Mouse (Mus musculus) left cerebral cortex, adult 2 months (tissue): ENCODE results near the gene Rhbdl1. TPM values are rescaled to one million over a fixed set of nuclear protein-coding genes. Genes with fewer than 3 reads are reported as not detected.

Experiments
- DNase-seq, 2 experiments: peaks; one replicate each; pipeline ENCODE4 v3.0.0; 2021 to 2022; ENCODE audit warnings: low spot score in 2 of 2, mixed read lengths in 1 of 2; ENCODE audit errors: extremely low spot score in 1 of 2
- H3K27ac ChIP-seq: fragments of 200-600 bp; 2 replicates; pipeline ENCODE4 v1.8.1; 2022
- H3K4me3 ChIP-seq: fragments of 200-600 bp; 2 replicates; pipeline ENCODE4 v1.8.1; 2022
- CTCF ChIP-seq: fragments of 200-600 bp; IDR thresholded peaks from 2 replicates; pipeline ENCODE4 v1.8.1; 2022; ENCODE audit warnings: antibody characterized with exemption, mild to moderate bottlenecking, moderate library complexity
- intact Hi-C: fragments of 180-260 bp; cut with DNase I; formaldehyde crosslinking; loops from one replicate; pipeline ENCODE4 v1.15.1; 2025
- microRNA-seq, 2 experiments: library from miRNA; unstranded; fragments of <30 nt; microRNA quantifications; one replicate each; pipeline ENCODE4 v1.2.0; 2021
- total RNA-seq, 2 experiments: library from RNA; stranded (reverse); gene quantifications; 2 replicates each; pipeline ENCODE4 v1.2.3; 2021

Gene Rhbdl1
- total RNA-seq, 2 experiments from 2014 or later = 36.3 to 39.6 TPM

- DNase-seq = peak in 1 of 2 experiments; percentile 70
- intact Hi-C loops = no loop called here
- Histone ChIP-seq H3K4me3 (peak within 1 kb of the TSS; percentile 53), H3K27ac (peak within 1 kb of the TSS; percentile 78)
- no peak for TF ChIP-seq CTCF
Observed at GRCm38 (mm10) chr17:25795609-25796092, 41.4 kb downstream of the Rhbdl1 start, which contains the start of gene AC134908.4. Gene AC134908.4, minus strand, starts transcription at chr17:25795659.

GRCm38 (mm10) chr17:25794998-25795397 is 42.1 kb downstream of the Rhbdl1 start:
- H3K4me3 ChIP-seq = peak overlapping the region; percentile 18
- DNase-seq = no peak
- TF ChIP-seq CTCF = no peak
- intact Hi-C loops = no loop called here
- peak overlapping the region; percentile 78 for H3K27ac ChIP-seq

GRCm38 (mm10) chr17:25794197-25794596 is 42.9 kb downstream of the Rhbdl1 start:
- DNase-seq = no peak
- H3K27ac ChIP-seq = 0 out of 2 replicates have a peak overlapping the region, but pooled peaks have one; percentile 78
- no peak for TF ChIP-seq CTCF

GRCm38 (mm10) chr17:25792615-25793014 is 44.5 kb downstream of the Rhbdl1 start, which contains the start of gene Fam173a:
Gene Fam173a, minus strand, starts transcription at chr17:25792901.
- peak; percentile 58 to 74 for DNase-seq
- Histone ChIP-seq H3K4me3 (peak within 1 kb of the TSS; percentile 89), H3K27ac (peak within 1 kb of the TSS; percentile 89)
- TF ChIP-seq CTCF = no peak
- intact Hi-C loops = no loop called here

More at GRCm38 (mm10) chr17:25794197-25794596, 42.9 kb downstream of the Rhbdl1 start:
- intact Hi-C loops = no loop called here
- H3K4me3 ChIP-seq = no peak overlapping the region

GRCm38 (mm10) chr17:25791843-25792527 is 45.1 kb downstream of the Rhbdl1 start:
- Histone ChIP-seq H3K27ac (peak overlapping the region; percentile 89), H3K4me3 (peak overlapping the region; percentile 89)
- intact Hi-C loops = no loop called here
- no peak for TF ChIP-seq CTCF
- peak; percentile 82 to 88 for DNase-seq

GRCm38 (mm10) chr17:25791320-25791842 is 45.7 kb downstream of the Rhbdl1 start:
- no peak for DNase-seq
- Histone ChIP-seq H3K27ac (peak overlapping the region; percentile 89), H3K4me3 (peak overlapping the region; percentile 89)
- no peak; the same call in 1 of the 2 replicates for TF ChIP-seq CTCF
- intact Hi-C loops = no loop called here

- DNase-seq = no peak
- Histone ChIP-seq H3K27ac (no peak overlapping the region), H3K4me3 (no peak overlapping the region)
- intact Hi-C loops = no loop called here
- TF ChIP-seq CTCF = no peak
Observed at GRCm38 (mm10) chr17:25786781-25787504, 50.2 kb downstream of the Rhbdl1 start.

GRCm38 (mm10) chr17:25786280-25786679 is 50.8 kb downstream of the Rhbdl1 start, which contains the start of gene Ccdc78:
Gene Ccdc78, plus strand, starts transcription at chr17:25786580.
- Histone ChIP-seq H3K27ac (peak within 1 kb of the TSS; percentile 94), H3K4me3 (peak within 1 kb of the TSS; percentile 74)
- no peak for DNase-seq
- no peak for TF ChIP-seq CTCF
- intact Hi-C loops = no loop called here

GRCm38 (mm10) chr17:25785281-25785745 is 51.8 kb downstream of the Rhbdl1 start, which contains the start of gene Haghl:
Gene Haghl, minus strand, starts transcription at chr17:25785673.
- Histone ChIP-seq H3K4me3 (peak within 1 kb of the TSS; percentile 74), H3K27ac (peak within 1 kb of the TSS; percentile 94)
- intact Hi-C loops = no loop called here
- no peak; the same call in 1 of the 2 replicates for TF ChIP-seq CTCF
- DNase-seq = peak; percentile 94 to 96

Small RNA genes within 50 kb of the gene (microRNA-seq; reads per million reads assigned to microRNA genes)
- 6.6 to 6.7 reads per million in 2 experiments for gene Mir3082

Other genes with a start within 250 kb of the Rhbdl1 start
- 100 to 1,000 TPM; 146 to 168 TPM for gene Gng13, start 120.1 kb downstream of the Rhbdl1 start, total RNA-seq
- gene Chtf18, start 109.9 kb downstream of the Rhbdl1 start, total RNA-seq = 1 to 10 TPM; 1.3 to 1.4 TPM
- gene Rpusd1, start 109.6 kb downstream of the Rhbdl1 start, total RNA-seq = 10 to 100 TPM; 55.6 to 57.4 TPM
- under 1 TPM; 0.45 to 0.47 TPM for gene Mslnl, start 101.3 kb downstream of the Rhbdl1 start, total RNA-seq
- gene Msln, start 82.9 kb downstream of the Rhbdl1 start, total RNA-seq = 1 to 10 TPM; 3.1 to 3.9 TPM
- 10 to 100 TPM; 32.4 to 33.2 TPM for gene Narfl, start 63.5 kb downstream of the Rhbdl1 start, total RNA-seq
- gene Haghl, start 51.6 kb downstream of the Rhbdl1 start, total RNA-seq = 100 to 1,000 TPM; 112 to 123 TPM
- gene Ccdc78, start 50.7 kb downstream of the Rhbdl1 start, total RNA-seq = not detected
- gene Fam173a, start 44.4 kb downstream of the Rhbdl1 start, total RNA-seq = 10 to 100 TPM; 84.9 to 85.1 TPM
- 1 to 10 TPM in 1 of 2 experiments, not detected in 1; 1.4 TPM for gene AC134908.4, start 41.6 kb downstream of the Rhbdl1 start, total RNA-seq
- 10 to 100 TPM; 72.3 to 88.2 TPM for gene Metrn, start 40.2 kb downstream of the Rhbdl1 start, total RNA-seq
- gene Fbxl16, start 28.2 kb downstream of the Rhbdl1 start, total RNA-seq = 100 to 1,000 TPM; 644 to 656 TPM
- gene Wdr24, start 13.7 kb downstream of the Rhbdl1 start, total RNA-seq = 10 to 100 TPM; 26.8 to 30.9 TPM
- gene Jmjd8, start 8.4 kb downstream of the Rhbdl1 start, total RNA-seq = 10 to 100 TPM; 55.1 to 55.6 TPM
- gene Stub1, start 3.9 kb downstream of the Rhbdl1 start, total RNA-seq = 100 to 1,000 TPM; 162 to 171 TPM
- 10 to 100 TPM; 23.0 to 25.1 TPM for gene Gm20683, start 4.5 kb upstream of the Rhbdl1 start, total RNA-seq
- 100 to 1,000 TPM; 103 to 105 TPM for gene Rhot2, start 7.6 kb upstream of the Rhbdl1 start, total RNA-seq
- gene Wdr90, start 24.2 kb upstream of the Rhbdl1 start, total RNA-seq = 10 to 100 TPM; 34.9 to 36.8 TPM
- gene Mcrip2, start 31.5 kb upstream of the Rhbdl1 start, total RNA-seq = 10 to 100 TPM; 17.8 to 25.7 TPM
- gene Mettl26, start 37.8 kb upstream of the Rhbdl1 start, total RNA-seq = 10 to 100 TPM; 37.8 to 38.1 TPM
- gene Wfikkn1, start 43.6 kb upstream of the Rhbdl1 start, total RNA-seq = 1 to 10 TPM; 1.7 TPM
- gene Rab40c, start 82.4 kb upstream of the Rhbdl1 start, total RNA-seq = 10 to 100 TPM; 46.4 to 47.2 TPM
- 100 to 1,000 TPM in 1 of 2 experiments, 10 to 100 TPM in 1; 96.5 to 118 TPM for gene Pigq, start 107.6 kb upstream of the Rhbdl1 start, total RNA-seq
- gene Nhlrc4, start 107.7 kb upstream of the Rhbdl1 start, total RNA-seq = under 1 TPM; 0.20 to 0.87 TPM
- gene A930017K11Rik, start 115.3 kb upstream of the Rhbdl1 start, total RNA-seq = under 1 TPM; 0.26 to 0.27 TPM
- gene Capn15, start 148.5 kb upstream of the Rhbdl1 start, total RNA-seq = 10 to 100 TPM; 53.9 to 59.3 TPM
- gene Rab11fip3, start 232.3 kb upstream of the Rhbdl1 start, total RNA-seq = 100 to 1,000 TPM; 114 to 119 TPM